Mouse (Mus musculus): ENCODE measurements around the gene Dhrs1. TPM values are rescaled to one million over a fixed set of nuclear protein-coding genes. Genes with fewer than 3 reads are reported as not detected.

The Dhrs1 gene
- polyA plus RNA-seq, 1 experiment from 2014 or later: 88.4 TPM

DNA sequence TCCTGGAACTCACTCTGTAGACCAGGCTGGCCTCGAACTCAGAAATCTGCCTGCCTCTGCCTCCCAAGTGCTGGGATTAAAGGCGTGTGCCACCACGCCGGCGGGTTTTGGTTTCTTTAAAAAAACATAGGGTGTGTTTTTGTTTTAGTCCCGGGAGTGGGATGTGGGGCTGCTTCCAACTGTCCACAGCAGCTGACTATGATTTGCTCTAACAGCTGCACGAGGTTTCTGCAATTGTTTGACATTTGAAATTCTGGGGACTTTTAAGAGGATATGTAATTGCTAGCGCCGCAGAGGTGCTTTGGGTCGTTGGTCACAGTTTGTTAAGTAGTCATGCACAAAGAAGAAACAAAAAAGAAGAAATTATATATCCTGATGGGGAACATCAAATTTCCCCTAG lies 56.1 kb downstream of the Dhrs1 start:
- no peak overlapping the region for H3K27ac ChIP-seq
- H3K36me3 ChIP-seq: no peaks in the 10 kb centered on the region
- H3K27me3 ChIP-seq: no peaks in the 10 kb centered on the region
- 70% methylated on average over 10 of the region's 10 CpGs for whole genome bisulfite sequencing
- H3K4me3 ChIP-seq: no peak overlapping the region
- no peak overlapping the region for H3K9ac ChIP-seq
- no peaks in the 10 kb centered on the region for H3K9me3 ChIP-seq
- no peak for ATAC-seq (ENCODE audit: borderline replicate concordance, extremely low read depth, low FRiP score, low TSS enrichment)
- H3K4me1 ChIP-seq: no peaks in the 10 kb centered on the region
- no peak overlapping the region for H3K4me2 ChIP-seq

Other genes with a start within 250 kb of the Dhrs1 start
- 0.11 and 0.23 TPM in 2 replicates for gene Cpne6, start 235.2 kb downstream of the Dhrs1 start, polyA plus RNA-seq (2015; fragmentation: Nextera tagmentation; extraction: Ambion mirVana)
- not detected in 2 replicates for gene Nrl, start 220.7 kb downstream of the Dhrs1 start, polyA plus RNA-seq (2015; fragmentation: Nextera tagmentation; extraction: Ambion mirVana)
- 66.0 and 67.2 TPM in 2 replicates for gene Pck2, start 205.4 kb downstream of the Dhrs1 start, polyA plus RNA-seq (2015; fragmentation: Nextera tagmentation; extraction: Ambion mirVana)
- gene Dcaf11, start 185.7 kb downstream of the Dhrs1 start, polyA plus RNA-seq (2015; fragmentation: Nextera tagmentation; extraction: Ambion mirVana): 67.7 and 72.6 TPM in 2 replicates
- 0.79 and 1.2 TPM in 2 replicates for gene A730061H03Rik, start 185.3 kb downstream of the Dhrs1 start, polyA plus RNA-seq (2015; fragmentation: Nextera tagmentation; extraction: Ambion mirVana)
- gene Fitm1, start 170.1 kb downstream of the Dhrs1 start, polyA plus RNA-seq (2015; fragmentation: Nextera tagmentation; extraction: Ambion mirVana): 3.3 and 3.7 TPM in 2 replicates
- gene Psme1, start 167.6 kb downstream of the Dhrs1 start, polyA plus RNA-seq (2015; fragmentation: Nextera tagmentation; extraction: Ambion mirVana): 168 and 171 TPM in 2 replicates
- gene Emc9, start 160.4 kb downstream of the Dhrs1 start, polyA plus RNA-seq (2015; fragmentation: Nextera tagmentation; extraction: Ambion mirVana): 4.1 and 5.1 TPM in 2 replicates
- gene Psme2, start 154.6 kb downstream of the Dhrs1 start, polyA plus RNA-seq (2015; fragmentation: Nextera tagmentation; extraction: Ambion mirVana): 234 and 238 TPM in 2 replicates
- gene Rnf31, start 154.0 kb downstream of the Dhrs1 start, polyA plus RNA-seq (2015; fragmentation: Nextera tagmentation; extraction: Ambion mirVana): 14.5 and 16.0 TPM in 2 replicates
- 12.5 and 14.4 TPM in 2 replicates for gene Irf9, start 142.1 kb downstream of the Dhrs1 start, polyA plus RNA-seq (2015; fragmentation: Nextera tagmentation; extraction: Ambion mirVana)
- gene Rec8, start 127.7 kb downstream of the Dhrs1 start, polyA plus RNA-seq (2015; fragmentation: Nextera tagmentation; extraction: Ambion mirVana): 22.9 and 25.5 TPM in 2 replicates
- 81.2 and 95.6 TPM in 2 replicates for gene Ipo4, start 109.7 kb downstream of the Dhrs1 start, polyA plus RNA-seq (2015; fragmentation: Nextera tagmentation; extraction: Ambion mirVana)
- gene Gm49378, start 107.8 kb downstream of the Dhrs1 start, polyA plus RNA-seq (2015; fragmentation: Nextera tagmentation; extraction: Ambion mirVana): 0.44 and 2.0 TPM in 2 replicates
- gene Tm9sf1, start 101.9 kb downstream of the Dhrs1 start, polyA plus RNA-seq (2015; fragmentation: Nextera tagmentation; extraction: Ambion mirVana): 119 and 126 TPM in 2 replicates
- gene Tssk4, start 95.5 kb downstream of the Dhrs1 start, polyA plus RNA-seq (2015; fragmentation: Nextera tagmentation; extraction: Ambion mirVana): 0.88 and 1.1 TPM in 2 replicates
- 56.5 TPM in 2 replicates for gene Mdp1, start 85.2 kb downstream of the Dhrs1 start, polyA plus RNA-seq (2015; fragmentation: Nextera tagmentation; extraction: Ambion mirVana)
- gene Gmpr2, start 73.7 kb downstream of the Dhrs1 start, polyA plus RNA-seq (2015; fragmentation: Nextera tagmentation; extraction: Ambion mirVana): 60.2 and 68.1 TPM in 2 replicates
- gene Nedd8, start 73.6 kb downstream of the Dhrs1 start, polyA plus RNA-seq (2015; fragmentation: Nextera tagmentation; extraction: Ambion mirVana): 509 and 542 TPM in 2 replicates
- 46.9 and 48.3 TPM in 2 replicates for gene Tinf2, start 63.9 kb downstream of the Dhrs1 start, polyA plus RNA-seq (2015; fragmentation: Nextera tagmentation; extraction: Ambion mirVana)
- 2.2 and 2.8 TPM in 2 replicates for gene Tgm1, start 31.8 kb downstream of the Dhrs1 start, polyA plus RNA-seq (2015; fragmentation: Nextera tagmentation; extraction: Ambion mirVana)
- 31.8 and 33.2 TPM in 2 replicates for gene Rabggta, start 23.4 kb downstream of the Dhrs1 start, polyA plus RNA-seq (2015; fragmentation: Nextera tagmentation; extraction: Ambion mirVana)
- 39.2 and 41.4 TPM in 2 replicates for gene Nop9, start within 50 bp of the Dhrs1 start, polyA plus RNA-seq (2015; fragmentation: Nextera tagmentation; extraction: Ambion mirVana)
- 0.55 and 0.80 TPM in 2 replicates for gene Cideb, start 12.8 kb upstream of the Dhrs1 start, polyA plus RNA-seq (2015; fragmentation: Nextera tagmentation; extraction: Ambion mirVana)
- 0.25 and 0.35 TPM in 2 replicates for gene Ltb4r2, start 15.7 kb upstream of the Dhrs1 start, polyA plus RNA-seq (2015; fragmentation: Nextera tagmentation; extraction: Ambion mirVana)
- 1.7 and 2.6 TPM in 2 replicates for gene Ltb4r1, start 20.3 kb upstream of the Dhrs1 start, polyA plus RNA-seq (2015; fragmentation: Nextera tagmentation; extraction: Ambion mirVana)
- gene Adcy4, start 38.4 kb upstream of the Dhrs1 start, polyA plus RNA-seq (2015; fragmentation: Nextera tagmentation; extraction: Ambion mirVana): 14.3 and 18.0 TPM in 2 replicates
- gene Ripk3, start 43.2 kb upstream of the Dhrs1 start, polyA plus RNA-seq (2015; fragmentation: Nextera tagmentation; extraction: Ambion mirVana): 43.4 and 45.6 TPM in 2 replicates
- 50.9 and 52.7 TPM in 2 replicates for gene Nfatc4, start 77.5 kb upstream of the Dhrs1 start, polyA plus RNA-seq (2015; fragmentation: Nextera tagmentation; extraction: Ambion mirVana)
- gene Nynrin, start 108.3 kb upstream of the Dhrs1 start, polyA plus RNA-seq (2015; fragmentation: Nextera tagmentation; extraction: Ambion mirVana): 19.5 and 19.7 TPM in 2 replicates
- 0.88 and 1.2 TPM in 2 replicates for gene Cbln3, start 138.7 kb upstream of the Dhrs1 start, polyA plus RNA-seq (2015; fragmentation: Nextera tagmentation; extraction: Ambion mirVana)
- 18.3 and 18.8 TPM in 2 replicates for gene Khnyn, start 139.3 kb upstream of the Dhrs1 start, polyA plus RNA-seq (2015; fragmentation: Nextera tagmentation; extraction: Ambion mirVana)
- gene Sdr39u1, start 154.6 kb upstream of the Dhrs1 start, polyA plus RNA-seq (2015; fragmentation: Nextera tagmentation; extraction: Ambion mirVana): 51.8 and 52.9 TPM in 2 replicates
- gene Cma1, start 199.0 kb upstream of the Dhrs1 start, polyA plus RNA-seq (2015; fragmentation: Nextera tagmentation; extraction: Ambion mirVana): 4.3 and 5.9 TPM in 2 replicates
- gene Cma2, start 205.3 kb upstream of the Dhrs1 start, polyA plus RNA-seq (2015; fragmentation: Nextera tagmentation; extraction: Ambion mirVana): not detected in 2 replicates